Mouse (Mus musculus) heart, postnatal 25 days (tissue): ENCODE measurements at regions not wholly inside any gene's neighbourhood (a gene's known extent, or its start where the extent isn't known, plus 50 kb on each side); places are given as distances from the start of the nearest gene placed in this dataset.

Experiments used
- DNase-seq: peaks from one replicate; pipeline ENCODE4 v3.0.0; 2022; ENCODE audit warnings: low spot score
- intact Hi-C: fragments of 180-260 bp; cut with DNase I; formaldehyde crosslinking; loops from one replicate; pipeline ENCODE4 v1.15.1; 2025

DNA sequence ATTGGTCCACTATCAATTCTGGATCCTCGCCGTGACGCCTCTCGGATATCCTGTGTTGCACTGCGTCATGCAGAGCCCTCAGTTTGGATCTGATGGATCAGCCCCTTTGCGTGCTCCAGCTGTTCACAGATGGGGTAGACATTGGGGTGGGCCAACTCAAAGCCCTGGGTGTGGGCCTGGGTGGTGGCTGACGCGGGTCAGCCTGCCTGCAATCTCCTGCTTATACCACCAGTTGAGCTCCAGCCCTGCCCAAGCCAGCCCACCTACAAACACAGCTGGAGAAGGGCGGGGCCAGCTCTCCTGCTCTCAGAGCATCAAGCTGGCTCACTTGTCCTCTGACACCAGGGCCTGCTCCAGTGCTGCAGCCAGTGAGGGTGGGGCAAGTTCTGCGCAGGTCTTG is 73.1 kb downstream of the Rps15a start:
- no peak for DNase-seq
- intact Hi-C loops = no loop called here

DNA sequence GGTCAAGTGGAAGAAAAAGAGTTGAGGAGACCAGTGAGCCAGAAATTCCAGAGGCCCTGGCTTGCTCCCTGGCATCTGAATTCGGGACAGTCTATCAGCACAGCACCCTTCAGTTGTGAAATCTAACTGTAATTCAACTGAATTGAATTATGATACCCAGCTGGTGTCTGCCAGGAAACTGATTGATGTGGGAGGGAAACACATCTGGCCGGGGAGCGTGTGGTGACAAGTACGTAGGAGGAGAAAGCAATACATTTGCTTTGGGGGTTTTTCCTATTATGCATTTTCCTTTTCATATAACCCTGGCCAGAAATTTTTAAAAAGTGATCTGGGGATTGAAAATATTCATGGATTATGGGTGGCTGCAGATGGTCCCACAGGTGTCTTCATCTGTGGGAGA is 76.1 kb downstream of the Rps15a start:
- intact Hi-C loops = no loop called here
- DNase-seq = no peak

DNA sequence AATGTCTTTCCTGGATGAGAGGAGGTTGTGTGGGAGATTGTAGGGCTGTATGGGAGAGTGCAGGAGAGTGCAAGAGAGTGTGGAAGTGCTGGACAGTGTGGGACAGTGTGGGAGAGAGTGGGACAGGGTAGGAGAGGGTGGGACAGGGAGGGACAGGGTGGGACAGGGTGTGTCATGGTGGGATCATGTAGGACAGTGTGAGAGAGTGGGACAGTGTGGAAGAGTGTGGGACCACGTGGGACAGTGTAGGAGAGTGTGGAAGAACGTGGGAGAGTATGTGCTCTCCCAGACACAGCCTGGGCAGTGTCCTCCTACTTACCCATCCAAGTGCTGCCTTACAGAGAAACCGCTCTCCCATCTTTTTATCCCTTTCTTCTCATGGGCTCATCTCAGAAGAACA is 78.9 kb downstream of the Rps15a start:
- DNase-seq = no peak
- intact Hi-C loops = no loop called here

DNA sequence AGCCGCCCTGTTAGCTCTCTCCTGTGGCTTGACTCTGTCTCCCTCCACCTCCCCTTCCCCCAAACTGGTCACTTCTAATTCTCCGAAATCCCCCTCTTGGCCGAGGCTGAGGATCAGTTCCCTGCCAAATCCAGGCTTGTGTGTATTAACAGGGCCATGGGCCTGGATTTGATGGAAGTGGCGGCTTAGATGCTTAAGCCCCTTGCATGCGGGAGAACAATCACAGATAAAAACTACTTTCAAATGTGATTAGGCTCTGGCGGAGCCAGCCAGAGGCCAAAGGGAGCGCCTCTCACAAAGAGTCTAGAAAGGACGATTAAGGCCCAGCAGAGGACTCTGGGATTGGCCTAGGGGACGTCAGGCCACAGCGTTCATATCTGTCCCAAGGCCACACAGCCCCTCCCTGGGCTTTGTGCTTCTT is 89.9 kb downstream of the Rps15a start:
- no peak for DNase-seq
- intact Hi-C loops = no loop called here

DNA sequence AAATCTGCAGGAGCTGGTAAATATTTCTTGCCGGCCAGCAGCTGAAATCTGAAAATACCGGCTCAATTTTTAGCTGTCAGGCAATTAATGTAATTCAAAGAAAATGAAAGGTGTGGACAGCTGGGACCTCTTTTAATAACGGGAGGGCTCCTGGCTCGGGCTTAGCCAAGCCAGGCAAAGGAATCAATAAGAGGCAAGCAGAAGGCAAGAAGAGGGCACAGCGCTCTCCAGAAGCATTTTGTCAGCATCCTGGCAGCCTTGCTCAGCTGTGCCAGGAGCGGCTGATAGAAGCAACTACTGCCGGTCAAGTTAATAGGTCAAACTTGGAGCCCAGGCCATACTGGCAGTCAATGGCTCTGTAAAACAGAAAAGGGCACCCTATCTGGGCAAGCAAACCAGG is 111.4 kb downstream of the Rps15a start:
- intact Hi-C loops = no loop called here
- no peak for DNase-seq

DNA sequence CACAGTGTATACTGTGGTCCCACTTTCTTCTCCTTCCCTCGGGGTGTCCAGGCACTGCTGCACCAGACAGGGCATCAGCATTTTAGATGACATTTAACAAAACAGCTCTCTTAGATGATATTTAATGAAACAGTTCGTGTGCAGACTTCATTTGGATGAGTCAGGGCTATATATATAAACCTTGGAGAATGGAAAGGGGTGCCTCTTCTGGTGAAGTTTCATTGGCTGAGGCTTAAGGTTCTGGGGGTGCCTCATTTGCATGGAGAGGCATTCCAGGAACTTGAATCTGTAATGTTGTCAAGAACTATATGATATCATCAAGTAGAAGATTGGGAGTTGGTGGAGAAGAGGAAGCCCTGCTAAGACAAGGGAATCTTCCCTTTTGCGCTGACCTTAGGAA is 114.1 kb downstream of the Rps15a start:
- intact Hi-C loops = no loop called here

DNA sequence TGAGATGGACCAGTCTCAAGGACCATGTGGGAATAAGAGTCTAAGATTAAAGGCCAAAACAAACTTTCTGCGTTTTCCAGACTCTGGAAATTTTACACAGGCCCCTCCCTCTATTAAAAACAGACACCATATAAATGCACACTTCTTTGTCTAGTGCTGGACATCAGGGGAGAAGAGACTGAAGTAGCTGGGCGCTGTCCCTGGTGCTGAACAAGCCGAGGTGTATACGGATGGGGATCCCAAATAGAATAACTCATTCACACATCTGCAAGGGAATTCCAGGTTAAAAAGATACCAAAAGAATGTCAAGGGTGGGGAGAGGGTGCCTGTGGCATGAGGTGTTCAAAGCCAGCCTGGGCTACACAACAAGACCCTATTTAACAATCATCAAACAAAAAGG is 114.9 kb downstream of the Rps15a start:
- intact Hi-C loops = no loop called here
- DNase-seq = no peak

More for the DNA sequence above, 114.1 kb downstream of the Rps15a start:
- no peak for DNase-seq

DNA sequence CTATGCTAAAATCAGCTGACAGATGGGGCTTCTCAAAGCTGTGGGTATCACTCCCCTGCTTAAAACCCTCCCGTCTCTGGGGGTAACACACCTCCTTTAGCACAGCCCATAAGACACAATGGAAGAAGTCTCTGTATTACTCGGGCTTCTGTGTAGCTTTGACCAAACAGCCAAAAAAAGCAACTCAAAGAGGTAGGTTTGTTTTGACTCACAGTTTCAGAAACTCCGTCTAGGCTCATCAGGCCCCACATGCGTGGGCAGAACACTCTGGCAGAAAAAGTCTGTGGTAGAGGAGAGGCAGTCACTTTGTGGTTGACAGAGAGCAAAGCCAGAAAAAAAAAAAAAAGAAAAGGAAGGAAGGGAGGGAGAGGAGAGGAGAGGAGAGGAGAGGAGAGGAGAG is 133.8 kb downstream of the Rps15a start:
- DNase-seq = no peak
- intact Hi-C loops = no loop called here

DNA sequence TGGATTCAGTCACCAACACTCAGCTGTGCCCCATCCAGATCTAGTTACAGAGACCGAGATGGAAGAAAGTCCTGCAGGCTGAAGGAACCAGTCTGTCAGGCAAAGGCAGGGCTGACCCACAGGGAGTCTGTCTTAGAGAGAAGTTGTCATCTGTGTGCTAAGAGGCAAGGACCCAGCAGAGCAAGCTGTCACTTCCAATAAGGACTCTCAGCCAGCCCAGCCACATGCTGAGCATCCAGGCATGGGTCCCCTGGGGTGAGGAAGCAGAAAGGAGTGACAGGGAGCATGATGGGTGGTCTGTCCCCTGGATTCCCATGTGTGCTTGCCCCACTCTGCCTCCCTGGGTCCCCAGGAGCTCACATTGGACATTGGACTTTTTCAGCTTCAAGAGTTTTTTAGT is 144.8 kb downstream of the Rps15a start:
- intact Hi-C loops = no loop called here
- DNase-seq = no peak

DNA sequence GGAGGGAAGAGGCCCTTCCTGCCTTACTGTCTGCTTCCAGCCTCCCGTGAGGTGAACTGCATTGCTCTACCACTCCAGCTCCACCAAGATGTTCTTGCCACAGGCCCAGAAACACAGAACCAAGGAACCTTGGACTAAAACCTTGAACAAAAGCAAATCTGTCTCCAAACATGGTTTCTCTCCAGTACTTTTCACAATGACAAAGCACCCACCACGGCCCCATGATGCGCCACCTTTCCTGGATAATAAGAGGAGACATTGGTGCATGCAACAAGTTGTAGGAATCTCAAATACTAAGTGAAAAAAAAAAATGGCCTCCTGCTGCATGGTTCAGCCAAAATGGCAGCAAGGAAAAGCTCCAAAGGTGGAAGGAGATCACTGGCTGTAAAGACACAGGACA is 172.6 kb downstream of the Rps15a start:
- no peak for DNase-seq
- intact Hi-C loops = no loop called here

DNA sequence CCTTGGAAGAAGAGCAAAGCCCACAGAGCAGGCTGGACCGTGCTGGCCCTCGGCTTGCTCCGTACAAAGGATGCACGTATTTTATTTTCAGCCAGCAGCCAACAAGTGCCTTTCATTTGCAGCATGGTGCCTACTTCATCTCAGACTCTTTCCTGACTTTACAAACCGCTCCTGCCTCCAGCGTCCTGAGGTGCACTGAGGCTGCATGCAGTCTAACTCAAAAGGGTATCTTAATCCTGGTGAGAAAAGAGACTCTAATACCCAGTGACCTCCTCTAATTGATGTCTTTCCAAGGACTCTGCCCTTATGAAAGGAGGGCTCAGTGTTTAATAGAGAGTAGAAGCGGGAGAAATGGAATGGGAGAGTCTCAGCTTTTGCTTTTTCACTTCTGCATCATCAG is 176.4 kb downstream of the Rps15a start:
- intact Hi-C loops = no loop called here
- no peak for DNase-seq

DNA sequence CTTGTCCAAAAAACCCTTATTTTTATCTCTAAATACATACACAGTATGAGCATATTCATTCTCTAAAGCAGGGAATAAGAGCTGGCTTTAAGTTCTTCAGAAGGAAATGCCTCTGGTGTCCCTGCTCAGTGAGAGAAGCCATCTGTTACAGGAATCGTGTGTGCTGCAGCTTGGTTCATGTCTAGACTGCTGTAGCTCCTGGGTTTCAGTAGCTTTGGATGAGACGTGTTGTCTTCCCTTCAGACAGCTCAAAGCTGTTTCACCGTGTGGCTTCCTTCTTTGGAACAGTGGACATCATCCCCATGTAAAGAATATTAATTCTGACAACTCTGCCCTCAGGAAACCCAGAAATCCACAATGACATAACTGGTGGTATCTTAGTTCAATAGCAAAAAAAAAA is 181.1 kb downstream of the Rps15a start:
- intact Hi-C loops = no loop called here
- DNase-seq = no peak

DNA sequence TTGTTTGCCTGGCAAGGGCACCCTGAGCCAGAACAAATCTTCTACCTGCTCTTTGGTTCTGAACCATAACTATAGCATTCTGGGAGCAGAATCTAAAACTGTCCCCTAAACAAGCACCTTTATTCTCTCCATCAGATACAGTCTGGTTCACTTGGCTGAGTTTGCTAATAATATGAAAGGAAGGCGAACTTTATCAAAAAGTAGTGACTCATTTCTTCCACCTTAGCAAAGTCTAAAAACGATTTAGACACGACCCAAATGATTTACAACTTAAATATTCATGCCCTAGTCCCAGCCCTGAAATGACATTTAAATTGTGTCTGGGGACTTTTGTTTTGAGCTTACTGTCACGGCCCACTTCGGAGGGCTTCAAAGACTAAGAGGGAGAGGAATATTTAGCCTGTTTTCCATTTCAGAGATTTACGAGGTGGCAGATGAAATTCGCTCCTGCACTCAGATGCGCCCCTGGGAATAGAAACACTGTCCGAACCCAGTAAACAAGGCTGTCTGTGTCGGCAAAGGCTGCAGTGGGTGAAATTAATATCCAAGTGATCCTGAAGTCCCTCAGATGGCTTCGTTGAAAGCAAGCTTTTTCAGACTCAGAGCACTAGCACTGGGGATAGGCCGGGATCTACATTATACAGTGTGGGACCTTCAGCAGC is 184.6 kb downstream of the Rps15a start:
- intact Hi-C loops = no loop called here
- DNase-seq = no peak

DNA sequence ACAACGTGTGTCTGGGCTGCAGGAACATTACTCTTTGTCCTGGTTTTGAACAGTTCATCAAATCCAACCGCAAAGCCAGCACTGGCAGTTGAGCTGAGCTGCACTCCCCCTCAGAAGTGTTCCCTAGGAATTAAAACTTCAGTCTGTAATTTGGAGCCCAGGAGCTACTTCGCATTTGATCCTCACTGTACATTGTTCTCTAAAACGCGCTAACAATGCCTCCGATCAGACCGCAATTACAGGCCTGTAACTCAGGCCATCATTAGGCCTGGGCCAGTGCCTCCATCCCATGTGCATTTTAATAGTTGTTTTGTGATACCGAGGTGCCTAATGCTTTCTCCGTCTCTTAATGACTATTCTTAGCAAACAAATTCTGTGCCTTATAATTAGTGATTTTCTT is 185.6 kb downstream of the Rps15a start:
- DNase-seq = no peak
- intact Hi-C loops = no loop called here

DNA sequence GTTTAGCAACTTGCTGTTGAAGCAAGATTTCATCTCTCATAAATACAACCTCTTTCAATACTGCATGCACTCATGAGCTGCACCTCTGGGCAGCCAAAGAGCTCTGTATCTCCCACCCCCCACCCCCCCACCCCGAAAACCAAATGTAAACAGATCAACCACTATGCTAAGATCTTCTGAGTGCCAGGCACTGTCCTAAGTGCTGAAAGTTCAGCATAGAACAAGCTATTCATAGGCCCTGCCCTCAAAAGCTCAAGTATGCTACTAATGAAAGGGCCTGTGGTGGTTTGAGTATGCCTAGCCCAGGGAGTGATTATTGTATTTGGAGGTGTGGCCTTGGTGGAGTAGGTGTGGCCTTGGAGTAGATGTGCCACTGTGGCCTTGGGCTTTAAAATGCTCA is 189.6 kb downstream of the Rps15a start:
- intact Hi-C loops = no loop called here
- no peak for DNase-seq

DNA sequence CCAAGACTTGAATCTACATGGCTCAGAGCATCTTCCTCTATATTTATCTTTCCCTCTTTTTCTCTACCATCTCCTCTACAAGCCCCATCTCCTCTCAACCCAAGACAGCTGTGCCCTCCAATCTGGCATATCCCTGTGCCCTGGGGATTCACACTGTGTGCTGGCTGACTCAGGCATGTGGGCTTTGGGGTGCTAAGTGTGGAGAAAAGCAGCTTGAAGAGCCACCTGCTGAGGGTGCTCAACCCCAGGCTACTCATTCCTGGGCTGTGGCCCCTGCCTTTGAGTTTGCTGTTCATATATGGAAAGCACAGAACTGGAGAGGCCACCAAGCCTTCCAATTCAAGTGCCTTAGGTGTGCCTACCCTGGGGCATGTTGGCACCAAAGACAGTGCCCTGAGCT is 193.7 kb downstream of the Rps15a start:
- intact Hi-C loops = no loop called here
- no peak for DNase-seq

DNA sequence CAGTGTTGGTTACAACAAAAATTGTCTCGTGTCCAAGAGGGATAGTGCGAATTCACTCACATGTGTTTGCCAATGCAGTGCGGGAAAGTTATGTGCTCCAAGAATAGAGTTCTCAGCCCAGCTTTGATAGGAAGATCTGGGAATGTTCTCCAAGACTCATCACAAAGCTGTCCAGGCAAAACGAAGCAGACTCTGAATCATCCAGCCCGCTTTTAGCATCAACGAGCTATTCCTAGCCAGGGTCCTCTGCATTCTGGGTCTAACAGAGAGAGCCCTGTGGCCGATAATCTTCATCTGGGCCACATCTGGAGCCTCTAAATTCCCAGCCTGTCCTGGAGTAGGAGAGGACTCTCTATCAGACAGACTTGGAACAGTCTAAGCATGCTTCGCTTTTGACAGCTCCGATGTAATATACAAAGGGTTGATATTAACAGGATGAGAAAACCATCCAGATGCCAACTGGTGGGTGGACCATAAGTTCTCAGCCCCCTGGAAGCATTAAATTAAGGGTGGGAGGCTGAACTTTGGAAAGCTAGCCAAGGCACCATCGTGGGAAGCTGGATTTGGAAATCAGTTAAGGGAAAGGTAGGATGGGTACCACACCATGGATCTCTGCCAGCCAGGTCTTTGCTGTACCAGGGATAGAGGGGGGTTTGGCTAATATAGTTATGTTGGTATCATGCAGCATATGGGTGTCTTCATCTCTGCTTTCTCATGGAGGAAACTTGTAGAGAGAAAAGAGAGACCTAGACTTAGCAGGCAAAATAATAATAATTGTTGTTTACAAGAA is 197.6 kb downstream of the Rps15a start:
- no peak for DNase-seq
- intact Hi-C loops = no loop called here

DNA sequence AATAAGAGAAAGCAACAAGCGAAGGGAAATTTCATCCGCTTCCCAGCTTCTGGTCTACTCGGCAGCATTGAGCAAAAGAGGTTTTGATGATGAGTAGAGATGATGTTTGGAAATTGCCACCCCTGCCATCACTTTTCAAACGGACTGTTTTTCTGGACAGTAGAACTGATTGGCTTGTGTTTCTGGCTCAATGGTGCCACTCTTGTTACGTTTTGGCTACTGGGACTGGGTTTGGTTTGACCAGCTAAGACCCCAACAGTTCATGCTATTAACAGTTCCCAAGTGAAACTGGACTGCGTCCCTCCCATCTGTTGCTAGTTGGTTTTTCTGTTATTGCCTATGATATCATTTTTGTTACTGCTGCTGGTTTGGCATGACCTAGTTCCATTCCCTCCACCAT is 199.1 kb downstream of the Rps15a start:
- intact Hi-C loops = no loop called here
- DNase-seq = no peak

DNA sequence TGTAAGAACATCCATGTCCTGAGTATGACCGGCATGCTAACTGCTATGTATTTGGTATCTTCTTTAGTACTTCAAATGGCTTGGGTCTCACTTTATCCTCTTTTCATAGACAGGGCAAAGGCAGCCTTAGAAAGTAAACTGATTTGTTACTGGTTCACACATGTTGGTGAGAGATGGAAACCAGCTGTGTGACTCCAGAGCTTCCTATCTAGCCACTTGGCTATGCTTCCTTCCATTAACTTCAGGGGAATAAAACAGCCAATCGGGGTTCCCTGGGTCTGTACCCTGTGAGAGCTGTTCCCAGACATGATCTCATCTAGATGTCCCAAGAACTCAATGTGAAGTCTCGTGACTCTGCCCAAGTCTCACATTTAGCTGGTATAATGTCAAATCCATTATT is 203.5 kb downstream of the Rps15a start:
- intact Hi-C loops = no loop called here
- DNase-seq = no peak

DNA sequence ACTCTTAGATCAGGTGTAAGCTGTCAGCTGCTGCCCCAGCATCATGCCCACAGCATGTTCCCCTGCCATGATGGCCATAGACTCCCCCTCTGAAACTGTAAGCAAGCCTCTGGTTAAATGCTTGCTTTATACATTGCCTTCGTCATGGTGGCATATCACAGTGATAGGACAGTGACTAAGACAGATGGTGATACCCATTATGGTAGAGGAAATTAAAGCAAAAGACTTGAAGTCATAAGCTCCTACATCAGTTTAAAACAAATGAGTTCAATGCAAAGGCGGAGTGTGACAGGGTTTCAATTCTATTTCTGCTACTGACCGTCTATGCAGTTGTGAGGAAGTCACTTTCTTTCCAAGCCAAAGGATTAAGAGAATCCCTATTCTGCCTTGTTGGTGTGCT is 204.9 kb downstream of the Rps15a start:
- DNase-seq = no peak
- intact Hi-C loops = no loop called here

DNA sequence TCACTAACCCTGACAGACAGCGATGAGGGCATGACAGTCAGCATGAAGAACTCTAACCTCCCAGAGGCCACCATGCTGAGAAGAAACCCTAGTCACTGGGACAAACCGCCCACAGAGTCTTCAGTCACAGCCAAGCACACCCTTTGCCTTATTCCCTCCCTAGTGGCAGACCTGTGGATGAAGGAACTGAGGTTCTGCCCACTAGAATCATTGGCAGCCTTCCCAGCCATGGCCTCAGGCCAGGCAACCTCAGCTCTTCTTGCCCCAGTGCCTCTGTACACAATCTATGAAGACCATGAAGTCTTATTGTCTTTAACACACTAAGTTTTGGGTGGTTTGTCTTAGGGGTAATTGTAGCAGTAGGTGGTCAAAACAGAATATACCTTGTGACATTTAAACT is 219.5 kb downstream of the Rps15a start:
- no peak for DNase-seq
- intact Hi-C loops = no loop called here

DNA sequence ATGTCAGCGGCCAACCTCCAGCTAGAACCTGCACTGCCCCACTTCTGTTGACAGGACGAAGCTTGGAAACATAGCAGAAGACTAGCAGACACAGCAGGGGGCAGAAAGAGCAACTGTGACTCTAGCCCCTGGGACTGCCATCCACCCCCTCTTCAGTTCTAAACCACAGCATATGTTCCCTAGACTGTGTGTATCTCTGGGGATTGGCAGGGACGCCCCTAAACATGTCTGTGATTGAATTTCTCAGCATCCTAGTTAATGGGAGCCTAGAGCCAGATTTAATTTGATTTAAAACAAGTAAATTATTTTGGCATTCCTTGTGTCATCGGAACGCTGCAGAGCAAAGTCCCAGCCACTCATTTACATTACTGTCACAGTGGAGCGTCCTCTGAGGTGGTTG is 228.7 kb downstream of the Rps15a start:
- DNase-seq = no peak
- intact Hi-C loops = loop anchor here (10.0 kb wide), 1 partner anchor 582 kb away; no protein-coding TSS in a partner anchor
